Mouse (Mus musculus) CD4-positive, CD25-positive, alpha-beta regulatory T cell, adult 2 months (primary cell): ENCODE data around the gene Qrich2.
A peak's percentile ranks its signal among the peaks of the same experiment; 100 is the strongest.

ENCODE experiments used
- DNase-seq: peaks from one replicate; pipeline ENCODE4 v3.0.0-alpha.2; 2012; ENCODE audit warnings: low read depth, low spot score

The Qrich2 gene

DNA sequence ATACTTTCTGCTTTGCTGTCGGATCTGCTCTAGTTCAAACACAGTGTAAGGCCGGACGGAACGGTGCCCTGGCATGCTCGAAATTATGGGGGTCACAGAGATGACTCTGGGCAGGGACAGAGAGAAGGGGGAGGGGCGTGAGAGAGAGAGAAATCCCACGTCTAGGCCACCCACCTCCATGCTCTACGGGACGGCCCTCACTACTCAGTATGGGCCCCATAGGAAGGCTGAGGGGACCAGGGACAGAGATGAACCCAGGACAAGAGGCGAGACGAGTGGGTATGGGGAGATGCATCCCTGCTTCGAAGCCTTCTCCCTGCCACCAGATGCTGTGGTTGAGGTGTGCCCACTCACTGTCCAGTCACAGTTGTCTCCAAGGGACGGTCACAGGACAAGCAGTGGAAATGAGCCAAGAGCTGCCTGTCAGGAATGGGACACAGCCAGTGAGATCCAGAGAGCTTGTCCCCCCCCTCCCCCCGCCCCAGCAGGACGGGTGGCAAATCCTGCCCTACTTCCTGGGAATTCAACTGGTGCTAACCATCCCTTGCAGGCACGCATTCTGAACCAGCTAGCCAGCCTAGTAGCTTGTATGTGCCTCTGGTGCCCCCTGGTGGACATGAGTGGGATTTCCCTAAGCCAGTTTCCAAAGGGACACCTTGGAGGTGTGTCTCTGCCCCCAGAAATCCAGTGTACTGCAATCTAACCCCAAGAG is 20.3 kb downstream of the Qrich2 start:
- peak; percentile 93 for DNase-seq

DNA sequence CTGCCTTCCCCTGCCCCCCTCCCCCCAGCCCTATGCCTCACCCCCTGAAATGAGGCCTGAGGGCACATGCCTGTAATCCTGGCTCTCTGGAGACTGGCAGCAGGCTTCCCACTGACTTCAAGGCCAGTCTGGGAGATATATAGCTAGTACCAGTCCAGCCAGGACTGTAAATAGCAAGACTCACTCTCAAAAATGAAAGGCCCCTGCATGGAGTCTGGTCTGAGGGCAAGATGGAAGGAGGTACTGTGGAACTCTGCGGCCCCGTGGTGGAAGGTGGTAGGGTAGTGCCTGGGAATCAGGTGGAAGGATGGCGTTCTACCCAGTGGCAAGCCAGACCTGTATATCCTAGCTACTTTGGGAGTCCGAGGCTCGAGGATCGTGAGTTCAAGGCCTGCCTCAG is 22.1 kb downstream of the Qrich2 start:
- DNase-seq = no peak

DNA sequence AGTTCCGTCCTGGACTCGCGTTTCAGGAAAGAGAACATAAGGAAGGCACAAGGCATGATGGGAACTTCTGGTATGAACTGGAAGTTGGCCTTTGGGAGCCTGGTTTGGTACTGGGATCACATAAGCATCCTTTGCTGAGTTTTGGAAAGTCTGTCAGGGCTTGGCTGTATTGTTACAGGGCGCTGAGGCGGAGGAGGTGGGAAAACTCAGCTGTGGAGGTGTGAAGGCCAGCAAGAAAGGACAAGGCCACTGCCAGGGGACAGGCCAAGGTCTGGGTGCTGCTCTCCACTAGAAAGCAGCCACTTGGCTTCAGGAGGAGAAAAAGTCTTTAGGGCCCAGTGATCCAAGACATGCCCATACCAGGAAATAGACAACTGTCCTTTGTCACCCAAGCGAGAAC is 22.7 kb downstream of the Qrich2 start:
- DNase-seq = no peak

DNA sequence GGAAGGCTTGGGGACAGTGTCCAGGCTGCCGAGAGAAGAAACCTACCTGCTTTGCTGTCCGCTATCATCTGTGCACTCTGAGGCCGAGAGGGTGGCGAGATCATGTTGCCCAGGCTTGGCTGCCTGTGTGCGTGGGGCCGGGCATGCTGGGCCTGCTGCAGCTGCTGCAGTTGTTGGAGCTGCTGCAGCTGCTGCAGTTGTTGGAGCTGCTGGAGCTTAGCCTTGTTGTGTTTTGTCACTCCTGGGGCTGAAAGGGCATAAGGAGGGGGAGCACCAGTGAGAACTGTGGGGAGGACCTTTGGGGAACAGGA is 23.2 kb downstream of the Qrich2 start:
- DNase-seq = no peak

DNA sequence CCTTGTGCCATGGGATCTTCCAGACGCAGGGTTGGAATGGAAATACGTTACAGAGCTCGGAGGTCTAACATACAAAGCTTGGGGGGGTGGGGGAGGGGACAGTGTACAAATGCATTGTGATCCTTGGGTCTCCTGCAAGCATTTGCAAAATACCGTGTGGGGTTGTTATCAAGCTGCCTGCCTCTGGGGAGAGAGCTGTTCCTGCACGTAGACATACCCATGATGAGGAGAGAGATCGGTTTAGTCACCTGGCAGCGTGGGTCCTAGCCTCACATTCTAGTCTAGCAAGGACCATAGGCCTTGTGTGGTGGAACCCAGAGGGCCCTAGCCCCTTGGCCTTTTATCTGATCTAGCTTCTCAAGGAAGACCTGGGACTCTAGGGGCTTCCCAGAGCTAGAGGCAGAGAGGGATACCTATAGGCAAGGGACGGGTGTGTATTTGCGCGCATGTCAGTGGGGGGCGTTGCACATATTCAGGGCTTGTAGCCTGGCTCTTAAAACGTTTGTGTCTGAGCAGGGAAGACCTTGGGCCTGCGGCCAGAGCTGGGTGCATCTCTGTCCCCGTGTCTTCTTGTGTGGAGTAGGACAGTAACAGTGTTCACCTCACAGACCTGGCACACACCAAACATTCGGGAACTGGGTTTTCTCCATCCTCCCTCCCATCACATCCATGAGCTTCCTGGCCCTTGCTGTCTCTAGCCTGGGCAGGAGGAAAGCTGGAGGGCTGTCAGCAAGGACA is 23.7 kb downstream of the Qrich2 start:
- no peak for DNase-seq

DNA sequence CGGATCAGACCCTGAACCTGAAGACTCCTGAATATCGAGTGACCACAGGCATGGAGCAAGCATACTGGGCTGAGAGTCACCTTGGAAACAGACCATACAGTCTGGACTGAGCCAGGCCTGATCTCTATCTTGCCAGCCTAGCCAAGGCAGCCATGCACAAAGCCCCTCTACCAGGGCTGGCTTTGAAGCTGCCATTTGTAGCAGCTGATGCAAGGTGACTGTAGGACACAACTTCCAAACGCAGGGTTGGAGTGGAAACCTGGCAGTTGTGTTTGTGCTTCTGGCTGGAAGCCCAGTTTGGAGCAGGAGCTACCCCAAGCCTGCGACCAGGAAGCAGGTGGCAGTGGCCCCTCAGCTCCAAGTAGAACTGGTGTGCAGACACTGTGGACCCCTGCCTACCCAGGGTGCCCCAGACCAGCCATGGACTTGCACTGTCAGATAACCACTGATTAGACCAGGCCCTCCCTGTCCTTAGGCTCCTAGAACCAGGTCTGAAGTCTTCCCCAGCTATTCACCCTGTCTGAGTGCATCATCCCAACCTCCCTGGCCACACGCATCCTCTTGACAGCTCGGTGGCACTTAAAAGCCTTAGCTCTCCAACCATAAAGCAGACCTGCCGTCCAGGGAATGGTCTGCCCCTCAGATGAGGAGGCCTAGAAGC is 25.5 kb downstream of the Qrich2 start:
- no peak for DNase-seq

DNA sequence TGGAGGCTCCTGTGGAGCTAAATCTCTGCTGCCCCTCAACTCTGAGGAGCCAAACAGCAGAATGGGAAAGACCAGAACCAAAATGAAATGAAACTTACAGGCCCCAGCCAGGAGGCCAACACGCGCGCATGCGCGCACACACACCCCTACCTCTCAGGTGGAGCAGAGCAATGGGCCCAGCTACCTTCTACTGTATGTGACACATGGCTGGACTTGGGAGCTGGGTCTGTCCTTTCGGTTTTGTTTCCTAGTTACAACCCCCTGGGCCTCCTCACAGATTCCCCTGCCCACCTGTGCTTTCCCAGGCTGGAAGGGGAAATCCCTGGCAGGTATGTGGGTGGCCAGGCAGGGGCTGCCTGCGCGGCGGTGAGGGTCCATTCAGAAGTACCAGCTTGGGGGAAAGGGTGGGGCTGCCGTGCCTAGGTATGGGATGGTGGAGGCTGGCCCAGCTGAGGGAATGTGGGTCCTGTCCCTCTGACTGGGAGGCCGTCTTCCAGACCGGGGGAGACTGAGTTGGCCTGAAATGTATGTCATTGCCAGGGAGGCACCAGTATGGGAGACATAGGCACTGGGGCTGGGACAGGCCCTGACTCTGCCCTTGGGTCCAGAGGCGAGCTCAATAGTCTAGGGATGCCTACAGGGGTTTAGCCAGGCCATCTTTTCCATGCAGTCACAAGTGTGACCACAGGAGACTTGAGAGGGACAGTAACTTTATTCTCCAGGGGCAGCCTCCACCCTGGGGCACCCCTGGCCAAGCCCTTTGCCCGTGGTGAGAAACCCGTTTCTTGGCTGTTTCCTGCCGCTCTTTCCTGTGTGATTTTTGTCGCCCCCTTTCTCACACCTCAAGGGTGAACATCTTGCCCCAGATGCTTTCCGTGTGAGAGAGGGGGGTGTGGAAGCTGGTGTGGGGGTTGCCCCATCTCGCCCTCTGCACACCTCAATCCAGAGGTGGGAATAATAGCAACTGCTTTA is 26.5 kb downstream of the Qrich2 start:
- DNase-seq = peak; percentile 65

DNA sequence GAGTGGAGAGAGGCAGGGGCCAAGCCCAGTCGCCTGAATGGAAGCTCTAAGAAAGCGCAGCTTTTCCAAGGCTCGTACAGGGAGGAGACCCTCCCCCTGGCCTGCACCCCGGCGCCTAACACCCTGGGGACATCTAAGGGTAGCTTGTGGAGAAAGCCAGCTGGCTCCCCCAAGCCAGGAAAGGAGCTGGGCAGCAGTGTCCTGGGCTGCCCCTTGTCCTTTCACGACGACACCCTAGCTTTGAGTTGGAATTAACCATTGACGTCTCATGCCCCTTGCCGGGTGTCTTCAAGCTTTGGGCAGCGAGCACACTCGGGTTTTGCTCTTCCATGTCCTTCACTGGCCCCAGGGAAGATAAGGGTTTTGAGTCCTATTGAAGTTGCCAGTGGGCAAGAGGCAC is 28.5 kb downstream of the Qrich2 start:
- DNase-seq = peak; percentile 15

DNA sequence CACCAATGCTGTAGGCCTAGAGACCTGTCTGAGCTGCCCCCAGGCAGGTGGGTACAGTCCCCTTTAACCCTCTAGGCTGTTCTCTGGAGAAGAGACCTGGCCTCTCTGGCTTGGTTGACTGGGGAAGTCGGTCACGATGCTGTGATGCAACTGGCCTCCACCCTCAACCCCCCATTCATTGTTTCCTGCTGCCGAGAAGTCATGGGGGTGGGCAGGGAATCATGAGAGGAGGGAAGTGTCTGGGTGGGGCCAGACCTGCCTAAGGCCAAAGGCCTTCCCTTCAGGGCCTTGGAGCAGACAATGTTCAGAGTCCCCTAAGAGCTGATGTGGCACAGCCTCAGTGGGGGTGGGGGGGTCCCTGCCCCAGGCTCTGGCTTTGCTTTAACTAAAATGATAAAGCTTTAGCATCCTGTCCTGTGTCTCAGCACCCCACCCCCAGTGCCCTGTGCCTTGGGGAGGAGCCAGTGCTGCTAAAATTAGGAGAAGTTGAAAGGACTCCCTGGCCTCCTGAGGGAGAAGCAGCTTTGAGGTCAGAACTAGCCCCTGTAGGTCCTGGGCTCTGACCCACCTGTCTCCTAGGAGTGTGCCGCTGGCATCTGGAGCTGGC is 29.2 kb downstream of the Qrich2 start:
- peak; percentile 43 for DNase-seq

DNA sequence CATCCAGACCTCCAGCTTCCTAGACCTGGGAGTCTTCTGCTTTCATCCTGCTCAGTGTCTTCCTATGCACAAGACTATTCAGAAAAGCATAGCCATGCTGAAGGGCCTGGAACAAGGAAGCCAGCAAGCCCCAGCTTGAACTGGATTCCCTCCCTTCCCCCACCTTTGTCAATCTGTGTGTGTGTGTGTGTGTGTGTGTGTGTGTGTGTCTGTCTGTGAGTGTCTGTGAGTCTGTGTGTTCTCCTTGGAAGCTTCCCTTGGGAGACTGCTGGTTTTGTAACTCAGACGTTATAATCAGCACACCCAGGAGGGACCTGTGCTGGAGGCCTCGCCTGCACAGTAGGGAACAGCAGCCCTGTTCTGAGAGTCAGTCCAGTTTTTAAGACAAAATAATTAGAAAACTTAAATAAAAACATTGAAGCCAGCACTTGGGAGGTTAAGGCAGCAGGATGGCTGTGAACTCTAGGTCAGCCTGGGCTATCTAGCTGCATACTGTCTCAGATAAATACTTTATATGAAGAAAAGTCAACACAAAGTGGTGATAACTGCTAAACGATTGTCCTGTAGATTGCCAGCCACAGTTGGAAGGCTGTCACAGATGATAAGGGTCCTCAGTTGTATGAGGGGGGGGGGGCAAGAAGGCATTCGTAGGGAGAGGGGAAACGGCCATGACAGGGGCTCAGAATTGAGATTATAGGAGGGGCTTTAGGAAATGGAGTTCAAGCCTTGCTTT is 29.9 kb downstream of the Qrich2 start:
- DNase-seq = no peak

DNA sequence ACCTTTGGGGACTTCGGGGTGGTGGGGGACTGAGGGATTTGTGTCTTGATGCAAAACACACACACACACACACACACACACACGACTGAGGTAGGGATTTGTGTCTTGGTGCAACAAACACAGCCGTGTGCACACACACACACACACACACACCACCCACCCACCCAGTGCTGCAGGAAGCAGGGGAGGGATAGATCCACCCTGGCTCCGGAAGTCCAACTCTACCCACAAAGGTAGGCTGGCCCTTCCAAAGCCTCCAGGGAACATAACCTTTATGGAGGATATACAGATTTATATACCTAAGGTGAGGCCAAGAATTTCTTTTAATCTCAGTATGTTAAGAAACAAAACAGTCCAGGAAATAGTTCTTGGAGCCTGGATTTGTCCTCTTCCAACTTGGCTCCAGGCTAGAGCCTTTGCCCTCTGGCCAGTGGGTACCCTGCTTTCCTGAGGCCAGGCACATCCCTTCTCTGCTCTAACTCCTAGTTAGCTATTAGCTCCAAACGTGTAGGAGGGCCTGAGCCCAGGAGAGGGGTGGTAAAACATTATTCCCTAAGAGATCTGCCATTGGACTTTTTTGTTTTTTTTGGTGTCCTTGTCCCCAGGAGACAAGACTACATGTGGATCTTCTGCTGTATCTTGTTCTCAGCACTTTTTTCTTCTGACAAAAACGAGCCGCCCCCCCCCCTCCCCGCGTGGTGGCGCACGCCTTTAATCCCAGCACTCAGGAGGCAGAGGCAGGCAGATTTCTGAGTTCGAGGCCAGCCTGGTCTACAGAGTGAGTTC is 30.9 kb downstream of the Qrich2 start:
- DNase-seq = peak; percentile 60

DNA sequence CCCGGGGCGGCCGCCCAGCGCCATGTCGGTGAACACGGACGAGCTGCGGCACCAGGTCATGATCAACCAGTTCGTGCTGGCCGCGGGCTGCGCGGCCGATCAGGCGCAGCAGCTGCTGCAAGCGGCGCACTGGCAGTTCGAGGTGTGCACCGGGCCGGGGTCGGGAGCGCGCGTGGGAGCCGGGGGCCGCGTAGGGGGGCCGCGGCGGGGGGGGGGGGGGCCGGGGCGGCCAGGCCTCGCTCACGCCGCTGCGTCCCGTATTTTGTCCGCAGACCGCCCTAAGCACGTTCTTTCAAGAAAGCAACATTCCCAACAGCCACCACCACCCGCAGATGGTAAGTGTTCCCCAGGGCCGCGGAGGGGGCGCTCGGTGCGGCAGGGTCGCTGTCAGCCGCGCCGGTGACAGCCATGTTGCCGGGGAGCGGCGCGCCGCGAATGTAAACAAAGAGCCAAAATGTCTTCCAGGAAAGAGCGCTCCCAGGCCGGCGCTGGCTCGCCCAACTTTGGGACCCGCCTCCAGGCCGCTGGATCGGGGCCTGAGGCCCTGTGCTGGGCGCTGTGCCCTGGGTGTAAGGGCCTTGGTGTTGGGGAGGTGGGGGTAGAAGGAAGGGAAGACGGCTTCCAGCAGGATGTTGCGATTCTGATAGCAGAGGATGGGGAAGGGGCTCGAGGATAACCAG is 31.6 kb downstream of the Qrich2 start:
- DNase-seq = peak; percentile 75

DNA sequence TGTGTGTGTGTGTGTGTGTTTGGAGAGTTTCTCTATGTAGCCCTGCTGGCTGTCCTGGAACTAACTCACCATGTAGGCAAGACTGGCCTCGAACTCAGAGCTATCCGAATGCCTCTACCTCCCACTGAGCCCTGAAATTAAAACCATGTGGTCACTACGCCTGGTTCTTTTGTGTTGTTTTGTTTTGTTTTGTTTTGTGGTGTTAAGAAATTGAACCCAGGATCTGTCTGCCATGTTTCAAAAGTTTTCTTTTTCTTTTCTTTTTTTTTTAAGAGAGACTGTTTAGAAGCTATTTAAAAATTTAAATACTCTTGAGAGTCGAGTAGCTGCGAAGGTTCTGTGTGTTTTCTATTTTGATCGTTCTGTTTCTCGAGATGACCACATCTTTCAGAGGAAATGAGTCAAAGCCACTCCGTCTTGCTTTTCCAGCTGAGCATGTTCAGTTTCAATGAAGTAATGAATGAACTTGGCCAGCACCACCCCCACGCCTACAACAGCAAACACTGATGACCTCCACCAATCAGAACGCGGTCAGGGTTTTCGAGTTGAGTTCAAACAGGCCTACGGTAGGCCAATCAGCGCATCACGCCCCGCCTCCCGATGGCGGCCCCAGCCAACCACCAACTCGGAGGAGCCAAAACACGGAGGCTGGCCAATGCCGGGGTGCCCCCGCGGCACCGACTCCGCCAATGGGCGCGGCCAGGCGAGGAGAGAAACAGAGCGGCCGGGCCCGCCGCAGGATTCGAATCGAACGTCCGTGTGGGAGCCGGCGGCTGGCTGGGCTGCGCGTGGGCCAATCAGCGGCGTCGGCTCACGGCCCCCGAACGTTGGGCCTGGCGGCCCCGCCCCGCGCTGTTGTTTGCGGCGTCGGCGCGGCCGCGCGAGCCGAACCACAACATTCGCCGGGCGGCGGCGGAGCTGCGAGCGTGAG is 32.4 kb downstream of the Qrich2 start, which contains the start of gene Ubald2:
Gene Ubald2 (plus strand): TSS at position 739 of the 931 bp plus-strand sequence.
- peak; percentile 100 for DNase-seq

DNA sequence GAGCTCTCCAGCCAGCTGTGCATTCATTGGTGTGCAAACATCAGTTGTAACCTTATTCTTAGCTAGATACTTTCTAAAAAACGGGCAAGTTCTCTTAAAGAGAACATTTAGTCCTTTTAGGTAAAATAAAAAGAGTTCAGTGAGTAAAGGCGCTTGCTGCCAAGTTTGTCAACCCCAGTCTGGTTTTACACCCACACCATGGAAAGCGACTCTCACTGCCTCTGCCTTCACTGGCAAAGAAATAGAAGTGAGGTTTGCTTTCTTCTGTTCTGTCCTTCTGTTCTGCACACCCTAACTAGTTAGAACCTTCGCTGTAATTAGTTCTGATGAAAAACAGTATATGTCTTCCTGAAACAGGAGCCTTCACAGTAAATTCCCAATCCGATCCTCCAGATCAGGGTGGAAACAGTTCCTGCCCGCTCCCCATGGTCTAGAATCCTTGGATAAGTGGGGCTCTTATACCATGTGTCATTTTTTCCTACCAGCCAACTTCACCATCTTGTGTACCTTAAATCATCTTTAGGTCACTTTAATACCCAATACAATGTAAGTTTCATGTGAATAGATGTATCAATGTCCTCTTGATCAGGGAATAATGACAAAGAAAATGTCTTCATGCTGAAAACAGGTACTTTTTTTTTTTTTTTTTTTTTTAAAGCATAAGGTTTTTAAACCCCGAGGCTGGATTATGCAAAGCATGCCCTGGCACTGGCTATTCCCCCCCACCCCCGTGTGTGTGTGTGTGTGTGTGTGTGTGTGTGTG is 33.3 kb downstream of the Qrich2 start:
- no peak for DNase-seq

DNA sequence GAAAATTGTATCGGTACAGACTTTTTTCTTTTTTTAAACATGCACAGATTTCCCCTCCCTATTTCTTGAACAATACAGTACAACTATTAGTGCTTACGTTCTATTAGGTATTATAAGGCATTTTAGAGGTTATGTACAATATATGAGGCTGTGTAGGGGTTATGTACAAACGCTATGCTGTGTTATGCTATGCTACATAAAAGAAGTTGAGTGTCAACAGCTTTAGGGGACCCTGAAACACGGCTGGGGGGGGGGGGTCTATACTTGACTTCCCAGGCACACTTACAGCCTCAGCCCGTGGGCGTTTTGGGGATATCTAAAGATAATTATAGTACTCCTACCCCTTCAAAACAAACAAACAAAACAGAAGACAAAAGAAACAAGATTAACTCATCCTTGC is 33.9 kb downstream of the Qrich2 start:
- DNase-seq = no peak

DNA sequence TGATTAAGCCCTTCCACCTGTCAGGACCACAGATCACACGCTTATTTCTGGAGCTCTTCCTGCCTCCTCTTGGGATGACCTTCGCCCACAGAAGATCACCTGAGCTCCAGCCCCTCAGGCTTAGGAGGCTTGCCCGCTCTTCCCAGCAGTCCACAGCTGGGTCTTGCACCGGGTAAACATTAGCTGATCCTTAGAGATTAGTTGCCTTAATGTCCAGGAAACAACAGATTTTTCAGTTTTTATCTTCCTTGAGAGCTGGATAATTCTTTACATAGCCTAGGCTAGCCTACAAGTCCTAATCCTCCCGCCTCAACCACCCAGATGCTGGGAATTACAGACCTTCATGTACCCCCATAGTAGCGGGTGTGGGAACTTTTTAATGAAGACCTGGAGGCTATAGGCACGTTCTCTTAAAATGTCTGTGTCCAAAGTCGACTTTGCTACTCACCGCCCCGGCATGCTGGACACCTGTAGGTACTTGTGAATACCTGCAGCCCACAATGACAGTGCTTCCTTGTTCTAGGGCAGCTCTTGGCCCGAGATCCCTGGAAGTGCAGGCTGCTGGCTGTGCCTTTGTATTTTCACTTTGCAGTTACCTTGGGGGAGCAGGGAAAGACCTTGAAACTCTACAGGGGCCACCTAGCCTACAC is 34.5 kb downstream of the Qrich2 start:
- DNase-seq = no peak
